Comparison of ENCODE assay signal across 13 mouse cellular contexts in the genomic region with DNA sequence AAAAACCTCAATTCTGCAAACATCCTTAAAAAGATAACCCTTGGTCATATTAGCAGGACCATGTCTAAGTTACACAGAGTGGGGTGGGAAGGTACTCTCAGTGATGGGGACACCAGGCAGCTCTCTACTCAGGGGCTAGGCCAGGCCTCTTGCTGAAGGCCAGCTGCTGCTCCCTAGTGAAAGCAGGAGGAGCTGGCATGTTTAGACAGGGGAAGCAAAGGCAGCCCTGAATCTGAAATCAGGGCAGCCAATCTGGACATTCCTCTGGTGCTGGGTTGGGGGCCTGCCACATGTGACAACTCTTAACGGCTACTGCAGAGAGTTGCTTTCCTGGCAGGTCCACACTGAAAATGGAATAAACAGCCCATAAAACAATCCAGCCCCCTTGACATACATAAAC. TPM values are rescaled to one million over a fixed set of nuclear protein-coding genes. Genes with fewer than 3 reads are reported as not detected.
A peak's percentile ranks its signal among the peaks of the same experiment; 100 is the strongest.
DNase-seq lines count a peak whose midpoint lies in the region; ATAC-seq and TF ChIP-seq lines count a peak whose summit lies in the region.
"Had no signal": no experiment of that assay in that cellular context is flagged by ENCODE, and none has a peak within 500 bp of the region (broad histone marks: within the 10 kb centered on the region; RNA-seq: fewer than 3 reads in every experiment).

No protein-coding gene starts in this region.

- H3K4me1 ChIP-seq in heart, postnatal 0 days (ENCODE audit: control insufficient read depth, insufficient read depth): peaks cover 76% of the 10 kb centered on the region
- peaks cover 89% of the 10 kb centered on the region for H3K4me1 ChIP-seq in liver, postnatal 0 days (ENCODE audit: insufficient read depth)
- peaks cover 44% of the 10 kb centered on the region for H3K4me1 ChIP-seq in liver, embryonic 11.5 days (replicated peaks; ENCODE audit: control insufficient read depth, insufficient read depth, low read length)
- H3K4me1 ChIP-seq in limb, embryonic 15.5 days: peaks cover 53% of the 10 kb centered on the region

- peak overlapping the region; percentile 83 for H3K27ac ChIP-seq in heart, postnatal 0 days (ENCODE audit: low read depth)
- peak overlapping the region; percentile 66; the same call in 1 of the 2 replicates for H3K27ac ChIP-seq in liver, postnatal 0 days (ENCODE audit: low read depth)
- no peak overlapping the region for H3K27ac ChIP-seq in liver, embryonic 11.5 days (ENCODE audit: low read depth, low read length)
- peak overlapping the region; percentile 84 for H3K27ac ChIP-seq in limb, embryonic 15.5 days
- H3K27ac ChIP-seq: liver, embryonic 15.5 days had no signal

- H3K4me2 ChIP-seq in heart, postnatal 0 days (ENCODE audit: low read depth, low read length): no peak overlapping the region
- no peak overlapping the region for H3K4me2 ChIP-seq in liver, postnatal 0 days (ENCODE audit: low read depth, low read length)
- no peak overlapping the region for H3K4me2 ChIP-seq in liver, embryonic 11.5 days
- no peak overlapping the region for H3K4me2 ChIP-seq in limb, embryonic 15.5 days
- H3K4me2 ChIP-seq: liver, embryonic 15.5 days had no signal

- H3K9ac ChIP-seq in heart, postnatal 0 days (replicated peaks; ENCODE audit: low read depth, low read length): no peak overlapping the region
- no peak overlapping the region for H3K9ac ChIP-seq in liver, postnatal 0 days (replicated peaks)
- H3K9ac ChIP-seq in liver, embryonic 11.5 days (ENCODE audit: low read depth, low read length): no peak overlapping the region
- no peak overlapping the region for H3K9ac ChIP-seq in limb, embryonic 15.5 days
- H3K9ac ChIP-seq: liver, embryonic 15.5 days had no signal

- no peak for ATAC-seq in heart, postnatal 0 days (ENCODE audit: insufficient read depth, low read depth)
- ATAC-seq in liver, postnatal 0 days: no peak
- no peak for ATAC-seq in liver, embryonic 11.5 days (replicated peaks; ENCODE audit: low FRiP score)
- ATAC-seq in limb, embryonic 15.5 days (ENCODE audit: insufficient number of reproducible peaks, low FRiP score, low TSS enrichment, low read depth): no peak

- TF ChIP-seq CTCF in heart, postnatal 0 days (IDR thresholded peaks at IDR 0.05; ENCODE audit: low read depth): peak; percentile 13; the same call in 1 of the 2 replicates
- no peak for TF ChIP-seq CTCF in liver, postnatal 0 days (IDR thresholded peaks at IDR 0.05; ENCODE audit: low read depth)

- no peak overlapping the region for H3K4me3 ChIP-seq in heart, postnatal 0 days (ENCODE audit: low read depth, low read length)
- H3K4me3 ChIP-seq in liver, postnatal 0 days (ENCODE audit: low read depth, low read length): no peak overlapping the region
- H3K4me3 ChIP-seq in liver, embryonic 11.5 days (ENCODE audit: low read depth, low read length): no peak overlapping the region
- no peak overlapping the region for H3K4me3 ChIP-seq in limb, embryonic 15.5 days
- H3K4me3 ChIP-seq: liver, embryonic 15.5 days had no signal

- 44% methylated on average over 1 of the region's 1 CpGs for WGBS in heart, postnatal 0 days
- 65% methylated on average over 1 of the region's 1 CpGs for WGBS in liver, postnatal 0 days (ENCODE audit: insufficient replicate concordance)
- WGBS in liver, embryonic 11.5 days: 71% methylated on average over 1 of the region's 1 CpGs
- WGBS in limb, embryonic 15.5 days: 18% methylated on average over 1 of the region's 1 CpGs

- TF ChIP-seq EP300 in heart, postnatal 0 days (IDR thresholded peaks at IDR 0.05; ENCODE audit: low read depth): no peak
- no peak for TF ChIP-seq EP300 in liver, postnatal 0 days (IDR thresholded peaks at IDR 0.05; ENCODE audit: low read depth)

- H3K27me3 ChIP-seq in heart, postnatal 0 days (ENCODE audit: control insufficient read depth, insufficient read depth, low read length): no peaks in the 10 kb centered on the region
- H3K27me3 ChIP-seq in liver, postnatal 0 days (ENCODE audit: insufficient read depth, low read length): no peaks in the 10 kb centered on the region
- H3K27me3 ChIP-seq in liver, embryonic 11.5 days (replicated peaks; ENCODE audit: control insufficient read depth, insufficient read depth, low read length): no peaks in the 10 kb centered on the region
- no peaks in the 10 kb centered on the region for H3K27me3 ChIP-seq in limb, embryonic 15.5 days
- H3K27me3 ChIP-seq: liver, embryonic 15.5 days had no signal

- no peaks in the 10 kb centered on the region for H3K36me3 ChIP-seq in heart, postnatal 0 days (replicated peaks; ENCODE audit: control insufficient read depth, insufficient read depth, low read length)
- H3K36me3 ChIP-seq in liver, postnatal 0 days (replicated peaks; ENCODE audit: insufficient read depth, low read length): peaks cover 7% of the 10 kb centered on the region; the same call in 1 of the 2 replicates
- H3K36me3 ChIP-seq in liver, embryonic 11.5 days (ENCODE audit: control insufficient read depth, insufficient read depth, low read length): no peaks in the 10 kb centered on the region
- no peaks in the 10 kb centered on the region for H3K36me3 ChIP-seq in limb, embryonic 15.5 days

- DNase-seq in adrenal gland, postnatal 10 days: peak; percentile 18
- DNase-seq in adrenal gland, adult (ENCODE audit: inconsistent age in 2 of 2, low spot score in 1 of 2): no peak
- DNase-seq in heart, postnatal 0 days (ENCODE audit: low spot score): no peak
- no peak for DNase-seq in heart, adult 9 months (ENCODE audit: low spot score in 2 of 2)
- DNase-seq in liver, postnatal 0 days: no peak
- DNase-seq in liver, embryonic 11.5 days (ENCODE audit: low spot score): no peak
- no peak for DNase-seq in urinary bladder, postnatal 10 days (ENCODE audit: low spot score)

- H3K9me3 ChIP-seq in heart, postnatal 0 days (replicated peaks; ENCODE audit: control insufficient read depth, low read length): no peaks in the 10 kb centered on the region
- H3K9me3 ChIP-seq in liver, postnatal 0 days (ENCODE audit: low read length): no peaks in the 10 kb centered on the region
- H3K9me3 ChIP-seq in liver, embryonic 11.5 days (ENCODE audit: control insufficient read depth, low read length): no peaks in the 10 kb centered on the region
- no peaks in the 10 kb centered on the region for H3K9me3 ChIP-seq in limb, embryonic 15.5 days
- H3K9me3 ChIP-seq: liver, embryonic 15.5 days had no signal

RNA-seq across cellular contexts. Expression of a gene that starts 7.5 kb away (rescaled TPM):
- not detected for total RNA-seq in adrenal gland, postnatal 10 days (2021)
- not detected in 2 replicates for total RNA-seq in heart, postnatal 0 days (2014; rRNA removed; ENCODE audit: low replicate concordance)
- 0.11 and 0.15 TPM in 2 replicates for polyA plus RNA-seq in heart, postnatal 0 days (2015; fragmentation: Nextera tagmentation; extraction: Ambion mirVana)
- 0.14 TPM in 1 of 2 replicates, not detected in the other for polyA plus RNA-seq in liver, postnatal 0 days (2015; fragmentation: Nextera tagmentation; extraction: Ambion mirVana)
- 0.25 TPM in 1 of 2 replicates, not detected in the other for polyA plus RNA-seq in liver, embryonic 11.5 days (2014; fragmentation: Nextera tagmentation; extraction: Ambion mirVana)
- not detected in 2 replicates for polyA plus RNA-seq in limb, embryonic 15.5 days (2015; fragmentation: Nextera tagmentation; extraction: Ambion mirVana)
- total RNA-seq: G1E; heart, adult 18-20 months; layer of hippocampus, adult 8-10 months; monocyte, adult 5-6 weeks had no signal
- polyA plus RNA-seq: G1E; liver, embryonic 15.5 days had no signal

RNA-seq across cellular contexts. Expression of a gene that starts 14.6 kb away (rescaled TPM):
- total RNA-seq in adrenal gland, postnatal 10 days (2021): 10 to 100 TPM; 65.9 to 80.6 TPM
- 40.7 and 47.4 TPM in 2 replicates for total RNA-seq in heart, postnatal 0 days (2014; rRNA removed; ENCODE audit: low replicate concordance)
- 26.0 and 26.5 TPM in 2 replicates for polyA plus RNA-seq in heart, postnatal 0 days (2015; fragmentation: Nextera tagmentation; extraction: Ambion mirVana)
- polyA plus RNA-seq in liver, postnatal 0 days (2015; fragmentation: Nextera tagmentation; extraction: Ambion mirVana): 25.5 and 25.7 TPM in 2 replicates
- 20.0 and 20.9 TPM in 2 replicates for polyA plus RNA-seq in liver, embryonic 11.5 days (2014; fragmentation: Nextera tagmentation; extraction: Ambion mirVana)
- polyA plus RNA-seq in limb, embryonic 15.5 days (2015; fragmentation: Nextera tagmentation; extraction: Ambion mirVana): 31.3 and 33.4 TPM in 2 replicates
